Comparison of ENCODE assay signal across 16 mouse cellular contexts in the genomic region with DNA sequence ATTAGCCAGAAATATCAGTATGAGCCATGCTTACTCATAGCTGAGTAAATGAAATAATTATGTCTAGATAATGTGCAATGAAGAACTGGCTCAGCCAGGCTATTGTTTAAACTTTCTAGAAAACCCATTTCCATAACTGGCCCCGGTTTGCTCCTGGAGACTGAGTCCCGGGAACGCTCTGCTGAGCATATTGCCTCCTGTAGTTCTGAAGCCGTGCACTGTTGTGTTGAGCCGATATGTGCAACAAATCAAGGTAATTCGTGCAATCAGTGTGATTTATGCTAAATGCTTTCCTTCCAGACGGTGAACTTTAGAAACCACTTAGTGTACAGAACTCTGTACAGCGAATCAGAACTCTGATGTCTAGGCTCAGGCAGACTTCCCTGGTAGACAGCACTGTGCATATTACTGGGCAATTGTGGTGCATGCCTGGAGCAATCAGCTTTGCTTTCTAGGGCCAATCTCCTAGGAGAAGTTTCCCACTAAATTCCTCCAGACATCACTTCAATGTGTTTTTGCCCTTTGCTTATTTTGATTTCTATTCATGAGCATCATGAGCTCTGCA.
"Had no signal": no experiment of that assay in that cellular context is flagged by ENCODE, and none has a peak within 500 bp of the region (broad histone marks: within the 10 kb centered on the region; RNA-seq: fewer than 3 reads in every experiment).

No protein-coding gene starts in this region.

- H3K4me3 ChIP-seq: layer of hippocampus, adult 2 months; limb, embryonic 13.5 days; midbrain, embryonic 10.5 days had no signal

- H3K4me2 ChIP-seq: limb, embryonic 13.5 days had no signal

- ATAC-seq: midbrain, embryonic 16.5 days had no signal

- H3K27ac ChIP-seq: layer of hippocampus, adult 2 months; limb, embryonic 13.5 days; liver, embryonic 14.5 days; midbrain, embryonic 10.5 days had no signal

- H3K36me3 ChIP-seq: limb, embryonic 13.5 days; midbrain, embryonic 10.5 days had no signal

- H3K9me3 ChIP-seq: limb, embryonic 13.5 days; midbrain, embryonic 10.5 days had no signal

- H3K4me1 ChIP-seq: limb, embryonic 13.5 days; midbrain, embryonic 10.5 days had no signal

- H3K27me3 ChIP-seq: limb, embryonic 13.5 days had no signal

- H3K9ac ChIP-seq: limb, embryonic 13.5 days; liver, embryonic 14.5 days had no signal

- DNase-seq: kidney, adult 8-10 months; kidney, postnatal 10 days; kidney, postnatal 4 days; left cerebral cortex, postnatal 4 days; lung, adult 18-20 months; lung, postnatal 36 days; retina, postnatal 1 day; right cerebral cortex, postnatal 4 days; spleen, adult 18-20 months; thymus, adult 18-20 months; thymus, postnatal 14 days had no signal
